Mouse (Mus musculus) olfactory bulb, adult 2 months (tissue): ENCODE measurements around the gene Asic2. TPM values are rescaled to one million over a fixed set of nuclear protein-coding genes. Genes with fewer than 3 reads are reported as not detected.

Experiments
- H3K27ac ChIP-seq: fragments of 200-500 bp; 2 replicates; pipeline ENCODE4 v1.5.1; 2012; ENCODE audit warnings: low read depth, low read length; ENCODE audit not compliant: insufficient read depth
- H3K4me1 ChIP-seq: fragments of 200-500 bp; 2 replicates; pipeline ENCODE4 v1.6.1; 2012; ENCODE audit warnings: low read length; ENCODE audit not compliant: control insufficient read depth, insufficient read depth
- H3K4me3 ChIP-seq: fragments of 200-500 bp; 2 replicates; pipeline ENCODE4 v1.5.1; 2012; ENCODE audit warnings: mild to moderate bottlenecking, low read depth, low read length, moderate library complexity; ENCODE audit not compliant: insufficient read depth
- CTCF ChIP-seq: fragments of 200-500 bp; IDR thresholded peaks from 2 replicates; pipeline ENCODE4 v1.5.1; 2012; ENCODE audit warnings: low read depth, mild to moderate bottlenecking, low read length, moderate library complexity; ENCODE audit not compliant: insufficient read depth
- POLR2A ChIP-seq: fragments of 200-500 bp; IDR thresholded peaks from 2 replicates; pipeline ENCODE4 v1.6.1; 2012; ENCODE audit warnings: mild to moderate bottlenecking, low read depth, low read length, moderate library complexity; ENCODE audit not compliant: insufficient read depth
- WGBS: fragments of 180-500 bp; shearing (Covaris S2); methylation state at CpG from one replicate; pipeline ENCODE4 v1.1.7; 2018; 5-methylcytosine and 5-hydroxymethylcytosine counted together
- polyA plus RNA-seq: library from polyadenylated mRNA; stranded (reverse); fragments of >200 nt; gene quantifications from 2 replicates; pipeline ENCODE4 v1.2.4, GENCODE M21; 2012; ENCODE audit warnings: low replicate concordance; ENCODE audit not compliant: missing spikeins, insufficient read depth, insufficient read length

The Asic2 gene
- polyA plus RNA-seq, 1 experiment = not detected

GRCm38 (mm10) chr11:81492351-81492750 lies 475.9 kb downstream of the Asic2 start:
- Histone ChIP-seq H3K27ac (peak overlapping the region; percentile 49; the same call in 1 of the 2 replicates), H3K4me3 (no peak overlapping the region), H3K4me1 (peaks cover 9% of the 10 kb centered on the region)
- no peak for TF ChIP-seq POLR2A
- WGBS = 26% methylated on average over 5 of the region's 5 CpGs

GRCm38 (mm10) chr11:81489144-81489735 lies 479.0 kb downstream of the Asic2 start:
- H3K4me1 ChIP-seq = peaks cover 3% of the 10 kb centered on the region; the same call in 1 of the 2 replicates
- no peak for TF ChIP-seq POLR2A
- TF ChIP-seq CTCF = no peak
- H3K4me3 ChIP-seq = no peak overlapping the region
- WGBS = 81% methylated on average over 1 of the region's 1 CpGs
- H3K27ac ChIP-seq = no peak overlapping the region

GRCm38 (mm10) chr11:81488681-81489080 lies 479.6 kb downstream of the Asic2 start:
- WGBS = 90% methylated on average over 5 of the region's 5 CpGs
- H3K4me3 ChIP-seq = no peak overlapping the region

GRCm38 (mm10) chr11:81486265-81486940 lies 481.9 kb downstream of the Asic2 start:
- WGBS = 48% methylated on average over 6 of the region's 6 CpGs
- H3K4me1 ChIP-seq = no peaks in the 10 kb centered on the region
- TF ChIP-seq CTCF = no peak
- no peak for TF ChIP-seq POLR2A
- H3K27ac ChIP-seq = no peak overlapping the region
- H3K4me3 ChIP-seq = no peak overlapping the region

More at GRCm38 (mm10) chr11:81488681-81489080, 479.6 kb downstream of the Asic2 start:
- Histone ChIP-seq H3K4me1 (peaks cover 3% of the 10 kb centered on the region; the same call in 1 of the 2 replicates), H3K27ac (no peak overlapping the region)
- TF ChIP-seq CTCF (no peak), POLR2A (no peak)

GRCm38 (mm10) chr11:81481198-81481597 lies 487.1 kb downstream of the Asic2 start:
- 27% methylated on average over 3 of the region's 3 CpGs for WGBS
- Histone ChIP-seq H3K4me3 (no peak overlapping the region), H3K27ac (no peak overlapping the region), H3K4me1 (no peaks in the 10 kb centered on the region)
- no peak for TF ChIP-seq CTCF
- no peak for TF ChIP-seq POLR2A

GRCm38 (mm10) chr11:81476231-81476630 lies 492.0 kb downstream of the Asic2 start:
- TF ChIP-seq CTCF = no peak

GRCm38 (mm10) chr11:81474121-81474520 lies 494.1 kb downstream of the Asic2 start:
- Histone ChIP-seq H3K4me1 (peaks cover 3% of the 10 kb centered on the region; the same call in 1 of the 2 replicates), H3K4me3 (no peak overlapping the region), H3K27ac (0 out of 2 replicates have a peak overlapping the region, but pooled peaks have one; percentile 32)
- TF ChIP-seq CTCF (no peak), POLR2A (no peak)
- WGBS = 53% methylated on average over 2 of the region's 2 CpGs

More at GRCm38 (mm10) chr11:81476231-81476630, 492.0 kb downstream of the Asic2 start:
- Histone ChIP-seq H3K4me1 (peaks cover 3% of the 10 kb centered on the region; the same call in 1 of the 2 replicates), H3K4me3 (no peak overlapping the region), H3K27ac (no peak overlapping the region)

- no peak overlapping the region for H3K4me3 ChIP-seq
- WGBS = 15% methylated on average over 5 of the region's 5 CpGs
- H3K27ac ChIP-seq = no peak overlapping the region
- H3K4me1 ChIP-seq = no peaks in the 10 kb centered on the region
- TF ChIP-seq POLR2A (no peak), CTCF (no peak)
Measured at GRCm38 (mm10) chr11:81462199-81462598, 506.1 kb downstream of the Asic2 start.

GRCm38 (mm10) chr11:81461748-81462147 lies 506.5 kb downstream of the Asic2 start:
- no peak overlapping the region for H3K27ac ChIP-seq
- WGBS = 59% methylated on average over 4 of the region's 4 CpGs
- TF ChIP-seq POLR2A (no peak), CTCF (no peak)

GRCm38 (mm10) chr11:81454921-81455320 lies 513.3 kb downstream of the Asic2 start:
- H3K4me1 ChIP-seq = peaks cover 5% of the 10 kb centered on the region; the same call in 1 of the 2 replicates
- whole genome bisulfite sequencing = 85% methylated on average over 4 of the region's 4 CpGs
- TF ChIP-seq CTCF (no peak), POLR2A (no peak)
- H3K4me3 ChIP-seq = no peak overlapping the region
- H3K27ac ChIP-seq = no peak overlapping the region

More at GRCm38 (mm10) chr11:81461748-81462147, 506.5 kb downstream of the Asic2 start:
- H3K4me1 ChIP-seq = no peaks in the 10 kb centered on the region
- H3K4me3 ChIP-seq = no peak overlapping the region
